Mouse (Mus musculus) stomach, embryonic 16.5 days (tissue): ENCODE measurements around the gene Cdc20b. TPM values are rescaled to one million over a fixed set of nuclear protein-coding genes. Genes with fewer than 3 reads are reported as not detected.

Experiments
- ATAC-seq: fragments of 200-750 bp; cut with Nextera tagmentation; 2 replicates; pipeline ENCODE4 v1.8.0; 2017; ENCODE audit warnings: moderate number of reproducible peaks, moderate TSS enrichment; ENCODE audit not compliant: insufficient read depth, low FRiP score
- H3K27ac ChIP-seq: fragments of 300-500 bp; sonication (generic); 2 replicates; pipeline ENCODE4 v1.5.1; 2014; ENCODE audit warnings: low read length
- H3K27me3 ChIP-seq: fragments of 300-500 bp; sonication (generic); 2 replicates; pipeline ENCODE4 v1.6.1; 2014; ENCODE audit warnings: low read length, control low read depth, mixed read lengths; ENCODE audit not compliant: control insufficient read depth, insufficient read depth
- H3K36me3 ChIP-seq: fragments of 300-500 bp; sonication (generic); 2 replicates; pipeline ENCODE4 v1.6.1; 2014; ENCODE audit warnings: low read length; ENCODE audit not compliant: control insufficient read depth, insufficient read depth
- H3K4me1 ChIP-seq: fragments of 300-500 bp; sonication (generic); 2 replicates; pipeline ENCODE4 v1.6.1; 2014; ENCODE audit warnings: low read length, control low read depth, mixed read lengths; ENCODE audit not compliant: control insufficient read depth, insufficient read depth
- H3K4me2 ChIP-seq: fragments of 300-500 bp; sonication (generic); 2 replicates; pipeline ENCODE4 v1.6.1; 2014; ENCODE audit warnings: low read depth, low read length, mixed read lengths
- H3K4me3 ChIP-seq: fragments of 300-500 bp; sonication (generic); replicated peaks from 2 replicates; pipeline ENCODE4 v1.5.1; 2014; ENCODE audit warnings: mild to moderate bottlenecking, low read length
- H3K9ac ChIP-seq: fragments of 300-500 bp; sonication (generic); 2 replicates; pipeline ENCODE4 v1.6.1; 2014; ENCODE audit warnings: low read length
- H3K9me3 ChIP-seq: fragments of 300-500 bp; sonication (generic); replicated peaks from 2 replicates; pipeline ENCODE4 v1.6.1; 2016; ENCODE audit warnings: low read length, control low read depth; ENCODE audit not compliant: control insufficient read depth
- WGBS: fragments of 180-500 bp; shearing (Covaris S2); extraction: QIAGEN DNeasy Blood & Tissue Kit; methylation state at CpG from one replicate; pipeline ENCODE4 v1.1.7; 2014; 5-methylcytosine and 5-hydroxymethylcytosine counted together
- polyA plus RNA-seq: library from polyadenylated mRNA; unstranded; fragments of >200 nt; fragmentation: Nextera tagmentation; extraction: Ambion mirVana; gene quantifications from 2 replicates; pipeline ENCODE4 v1.2.1, GENCODE M21; 2015

Gene Cdc20b
- polyA plus RNA-seq, 1 experiment from 2014 or later = 0.08 TPM

GRCm38 (mm10) chr13:113064542-113064941 is 29.6 kb downstream of the Cdc20b start:
- H3K27ac ChIP-seq = no peak overlapping the region
- H3K27me3 ChIP-seq = no peaks in the 10 kb centered on the region
- no peak overlapping the region for H3K4me2 ChIP-seq
- 85% methylated on average over 9 of the region's 9 CpGs for WGBS
- no peak overlapping the region for H3K4me3 ChIP-seq
- H3K9me3 ChIP-seq = no peaks in the 10 kb centered on the region
- H3K36me3 ChIP-seq = no peaks in the 10 kb centered on the region
- H3K4me1 ChIP-seq = no peaks in the 10 kb centered on the region
- H3K9ac ChIP-seq = no peak overlapping the region
- ATAC-seq = no peak

GRCm38 (mm10) chr13:113079021-113079420 is 44.1 kb downstream of the Cdc20b start:
- Histone ChIP-seq H3K27me3 (no peaks in the 10 kb centered on the region), H3K9me3 (no peaks in the 10 kb centered on the region), H3K27ac (no peak overlapping the region), H3K36me3 (no peaks in the 10 kb centered on the region), H3K4me2 (no peak overlapping the region), H3K4me1 (no peaks in the 10 kb centered on the region), H3K4me3 (no peak overlapping the region), H3K9ac (no peak overlapping the region)
- WGBS = 85% methylated on average over 9 of the region's 9 CpGs
- ATAC-seq = no peak

GRCm38 (mm10) chr13:113082101-113082500 is 47.2 kb downstream of the Cdc20b start:
- no peak for ATAC-seq
- Histone ChIP-seq H3K27ac (no peak overlapping the region), H3K4me2 (no peak overlapping the region)

GRCm38 (mm10) chr13:113084732-113085131 is 49.8 kb downstream of the Cdc20b start:
- Histone ChIP-seq H3K9ac (no peak overlapping the region), H3K4me1 (no peaks in the 10 kb centered on the region), H3K4me2 (no peak overlapping the region), H3K4me3 (no peak overlapping the region), H3K27me3 (no peaks in the 10 kb centered on the region), H3K36me3 (no peaks in the 10 kb centered on the region), H3K9me3 (no peaks in the 10 kb centered on the region), H3K27ac (no peak overlapping the region)
- 64% methylated on average over 5 of the region's 5 CpGs for WGBS
- ATAC-seq = no peak

More at GRCm38 (mm10) chr13:113082101-113082500, 47.2 kb downstream of the Cdc20b start:
- Histone ChIP-seq H3K4me1 (no peaks in the 10 kb centered on the region), H3K9me3 (no peaks in the 10 kb centered on the region), H3K36me3 (no peaks in the 10 kb centered on the region), H3K27me3 (no peaks in the 10 kb centered on the region), H3K9ac (no peak overlapping the region), H3K4me3 (no peak overlapping the region)
- 68% methylated on average over 1 of the region's 1 CpGs for WGBS

GRCm38 (mm10) chr13:113087226-113088017 is 52.5 kb downstream of the Cdc20b start:
- Histone ChIP-seq H3K4me1 (no peaks in the 10 kb centered on the region), H3K27ac (no peak overlapping the region), H3K4me2 (no peak overlapping the region), H3K9me3 (no peaks in the 10 kb centered on the region), H3K9ac (no peak overlapping the region), H3K4me3 (no peak overlapping the region), H3K36me3 (no peaks in the 10 kb centered on the region), H3K27me3 (no peaks in the 10 kb centered on the region)
- WGBS = 70% methylated on average over 13 of the region's 13 CpGs
- no peak for ATAC-seq

GRCm38 (mm10) chr13:113090489-113090888 is 55.6 kb downstream of the Cdc20b start:
- 49% methylated on average over 8 of the region's 8 CpGs for WGBS
- Histone ChIP-seq H3K9ac (no peak overlapping the region), H3K9me3 (no peaks in the 10 kb centered on the region), H3K4me2 (no peak overlapping the region), H3K36me3 (no peaks in the 10 kb centered on the region), H3K4me1 (no peaks in the 10 kb centered on the region), H3K27ac (no peak overlapping the region), H3K4me3 (no peak overlapping the region), H3K27me3 (no peaks in the 10 kb centered on the region)
- ATAC-seq = no peak

GRCm38 (mm10) chr13:113094618-113095017 is 59.7 kb downstream of the Cdc20b start:
- no peak overlapping the region for H3K27ac ChIP-seq
- no peaks in the 10 kb centered on the region for H3K27me3 ChIP-seq
- no peaks in the 10 kb centered on the region for H3K4me1 ChIP-seq
- H3K9ac ChIP-seq = no peak overlapping the region
- no peak overlapping the region for H3K4me3 ChIP-seq
- H3K9me3 ChIP-seq = no peaks in the 10 kb centered on the region
- no peak overlapping the region for H3K4me2 ChIP-seq
- H3K36me3 ChIP-seq = no peaks in the 10 kb centered on the region
- 81% methylated on average over 1 of the region's 1 CpGs for WGBS
- no peak for ATAC-seq

GRCm38 (mm10) chr13:113097011-113097410 is 62.1 kb downstream of the Cdc20b start:
- H3K4me2 ChIP-seq = no peak overlapping the region
- H3K4me3 ChIP-seq = no peak overlapping the region
- H3K9ac ChIP-seq = no peak overlapping the region
- no peak overlapping the region for H3K27ac ChIP-seq
- H3K4me1 ChIP-seq = no peaks in the 10 kb centered on the region
- no peak for ATAC-seq
- H3K27me3 ChIP-seq = no peaks in the 10 kb centered on the region
- no peaks in the 10 kb centered on the region for H3K36me3 ChIP-seq
- no peaks in the 10 kb centered on the region for H3K9me3 ChIP-seq
- 74% methylated on average over 3 of the region's 3 CpGs for WGBS

GRCm38 (mm10) chr13:113098406-113098805 is 63.5 kb downstream of the Cdc20b start:
- Histone ChIP-seq H3K36me3 (no peaks in the 10 kb centered on the region), H3K27ac (no peak overlapping the region), H3K4me3 (no peak overlapping the region), H3K9me3 (no peaks in the 10 kb centered on the region), H3K4me2 (no peak overlapping the region), H3K4me1 (no peaks in the 10 kb centered on the region), H3K27me3 (no peaks in the 10 kb centered on the region), H3K9ac (no peak overlapping the region)
- ATAC-seq = no peak
- WGBS = 90% methylated on average over 2 of the region's 2 CpGs
